In the genomic region with DNA sequence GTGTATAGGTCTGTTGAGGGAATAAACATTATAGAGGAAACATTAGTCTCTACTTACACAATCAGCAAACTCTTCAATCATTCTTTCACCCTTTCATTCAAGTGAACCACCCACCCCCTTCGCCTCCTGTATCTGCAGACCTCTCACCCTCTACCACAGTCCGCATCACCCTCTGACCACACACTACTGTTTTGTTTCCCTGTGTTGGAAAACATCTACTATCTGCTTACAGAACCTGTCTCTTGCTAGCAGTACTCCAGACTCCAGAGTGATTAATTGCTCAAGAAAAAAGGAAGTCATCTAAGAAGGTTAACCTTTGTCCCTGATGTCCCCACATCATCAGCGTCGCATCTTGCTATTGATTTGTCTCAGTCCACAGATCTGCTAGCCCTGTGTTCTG, we compare ENCODE assay signal across 18 mouse cellular contexts.
"Had no signal": no experiment of that assay in that cellular context is flagged by ENCODE, and none has a peak within 500 bp of the region (broad histone marks: within the 10 kb centered on the region; RNA-seq: fewer than 3 reads in every experiment).

No protein-coding gene starts in this region.

- H3K4me3 ChIP-seq: kidney, embryonic 15.5 days; left cerebral cortex, adult 2 months; liver, embryonic 13.5 days; neural tube, embryonic 12.5 days; neural tube, embryonic 15.5 days had no signal

- H3K27ac ChIP-seq: kidney, embryonic 15.5 days; liver, embryonic 13.5 days; macrophage; neural tube, embryonic 12.5 days had no signal

- DNase-seq: kidney, adult 11 months; kidney, adult 8-10 months; kidney, postnatal 10 days; kidney, postnatal 4 days; layer of hippocampus, postnatal 36 days; liver, embryonic 13.5 days; lung, adult 2 months; midbrain, embryonic 14.5 days; retina, postnatal 1 day; right cerebral cortex, postnatal 25 days; thymus, adult 18-20 months; thymus, postnatal 14 days; thymus, postnatal 4 days had no signal
